Mouse (Mus musculus): ENCODE measurements around the gene Pctp.

Pctp gene

GRCm38 (mm10) chr11:90002231-90002986 is at the start of gene Pctp:
Pctp (minus strand) TSS chr11:90002894.
- DNase-seq (ENCODE audit: low spot score in 2 of 2), result peak; percentile 10 to 25

DNA sequence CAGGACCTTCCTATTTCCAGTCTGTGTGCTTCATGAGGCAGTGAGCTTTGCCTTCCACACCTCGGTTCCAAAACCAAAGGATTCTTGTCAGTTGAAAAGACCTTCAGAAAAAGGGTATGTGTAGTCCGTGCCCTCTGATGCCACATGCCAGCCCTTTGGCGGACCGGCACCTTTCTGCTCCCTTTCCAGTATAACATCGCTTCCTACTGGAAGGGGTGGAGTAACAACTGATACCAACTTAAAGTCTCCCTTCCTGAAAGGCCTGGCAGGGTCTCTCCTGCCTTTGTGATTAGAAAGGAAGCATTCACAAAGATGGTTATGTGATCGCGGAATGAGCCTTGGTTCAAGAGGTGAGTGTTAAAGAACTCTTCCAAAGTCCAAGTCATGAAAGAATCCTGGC is 47.3 kb upstream of the Pctp start:
- no peak for DNase-seq (ENCODE audit: low spot score in 2 of 2)

GRCm38 (mm10) chr11:90047271-90047670 is 44.6 kb upstream of the Pctp start:
- DNase-seq (ENCODE audit: low spot score in 2 of 2), result no peak

GRCm38 (mm10) chr11:90046211-90046610 is 43.5 kb upstream of the Pctp start:
- no peak for DNase-seq (ENCODE audit: low spot score in 2 of 2)

- DNase-seq (ENCODE audit: low spot score in 2 of 2), result no peak
Measured at GRCm38 (mm10) chr11:90044459-90044858, 41.8 kb upstream of the Pctp start.

DNA sequence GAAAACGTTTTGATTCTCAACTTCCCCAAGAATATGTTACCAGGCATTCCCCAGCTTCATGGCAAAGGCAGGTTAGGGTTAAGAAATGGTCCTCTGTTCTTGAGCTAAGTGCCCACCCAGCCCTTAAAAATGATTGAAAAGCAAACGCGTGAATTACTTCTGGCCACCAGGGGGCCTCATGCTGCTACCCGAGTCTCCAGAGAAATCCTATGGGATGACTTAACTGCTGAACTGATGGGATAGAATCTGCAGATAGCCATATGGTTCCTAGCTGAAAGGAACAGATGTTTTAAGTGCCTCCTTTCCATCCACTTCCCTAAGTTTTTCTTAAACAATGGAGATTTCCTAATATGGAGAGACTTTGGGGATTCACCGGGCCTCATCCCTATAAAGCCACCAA is 35.3 kb upstream of the Pctp start:
- no peak for DNase-seq (ENCODE audit: low spot score in 2 of 2)

DNA sequence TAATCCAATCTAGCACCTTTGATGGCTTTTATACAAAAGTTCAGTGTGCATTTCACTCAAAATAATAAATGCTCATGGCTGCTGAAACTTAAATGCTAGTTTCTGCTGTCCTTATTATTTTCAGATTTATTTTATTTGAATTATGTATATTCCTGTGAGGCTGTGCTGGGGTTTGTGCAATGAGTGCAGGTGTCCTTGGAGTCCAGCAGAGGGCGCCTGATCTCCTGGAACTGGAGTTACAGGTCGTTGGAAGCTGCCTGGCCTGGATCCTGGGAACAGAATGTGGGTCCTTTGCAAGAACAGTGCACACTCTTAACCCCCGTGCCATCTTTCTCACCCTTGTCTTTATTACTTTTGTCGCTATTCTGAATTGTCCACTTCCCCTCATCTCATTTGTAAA is 33.7 kb upstream of the Pctp start:
- no peak for DNase-seq (ENCODE audit: low spot score in 2 of 2)

- no peak for DNase-seq (ENCODE audit: low spot score in 2 of 2)
Measured at GRCm38 (mm10) chr11:90035532-90035931, 32.8 kb upstream of the Pctp start.

DNA sequence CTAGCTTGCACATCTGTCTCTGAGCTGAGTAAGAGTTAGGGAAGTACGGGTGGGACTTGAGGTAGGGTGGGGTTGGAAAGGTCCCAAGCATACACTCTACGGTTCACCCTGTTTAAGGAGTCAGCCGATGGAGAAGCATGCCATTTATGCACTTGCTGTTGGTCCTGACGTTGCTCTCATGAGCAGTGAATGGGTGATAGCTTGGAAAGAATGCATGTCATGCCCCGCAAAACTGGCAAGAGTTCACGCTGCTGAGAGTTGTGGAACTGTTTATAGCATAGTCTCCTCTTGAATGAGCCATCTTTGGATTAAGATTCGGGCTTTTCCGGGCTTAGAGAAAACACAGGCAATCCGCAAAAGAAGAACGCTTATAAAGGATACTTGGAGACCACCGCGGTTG is 32.0 kb upstream of the Pctp start:
- DNase-seq (ENCODE audit: low spot score in 2 of 2), result no peak

- DNase-seq (ENCODE audit: low spot score in 2 of 2), result no peak
Measured at GRCm38 (mm10) chr11:90033442-90033841, 30.7 kb upstream of the Pctp start.

DNA sequence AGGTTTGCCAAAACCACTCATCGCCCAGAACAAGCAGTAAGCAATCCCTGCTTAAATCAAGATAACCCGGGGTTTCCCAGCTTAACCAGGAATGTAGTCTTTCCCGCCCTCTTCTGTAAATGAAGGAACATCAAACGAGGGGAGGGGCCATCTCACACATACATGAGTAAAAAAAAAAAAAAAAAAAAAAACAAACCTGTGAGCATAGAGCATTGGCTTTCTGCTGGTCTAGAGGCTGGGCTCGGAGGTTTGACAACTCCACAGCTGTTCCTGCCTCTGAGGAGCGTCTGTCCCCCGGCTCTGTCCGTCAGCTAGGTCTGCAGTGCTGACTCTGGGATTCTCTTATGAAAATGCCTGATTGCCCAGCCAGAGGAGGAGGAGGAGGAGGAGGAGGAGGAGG is 30.1 kb upstream of the Pctp start:
- no peak for DNase-seq (ENCODE audit: low spot score in 2 of 2)

- no peak for DNase-seq (ENCODE audit: low spot score in 2 of 2)
Measured at GRCm38 (mm10) chr11:90031076-90031475, 28.4 kb upstream of the Pctp start.

DNA sequence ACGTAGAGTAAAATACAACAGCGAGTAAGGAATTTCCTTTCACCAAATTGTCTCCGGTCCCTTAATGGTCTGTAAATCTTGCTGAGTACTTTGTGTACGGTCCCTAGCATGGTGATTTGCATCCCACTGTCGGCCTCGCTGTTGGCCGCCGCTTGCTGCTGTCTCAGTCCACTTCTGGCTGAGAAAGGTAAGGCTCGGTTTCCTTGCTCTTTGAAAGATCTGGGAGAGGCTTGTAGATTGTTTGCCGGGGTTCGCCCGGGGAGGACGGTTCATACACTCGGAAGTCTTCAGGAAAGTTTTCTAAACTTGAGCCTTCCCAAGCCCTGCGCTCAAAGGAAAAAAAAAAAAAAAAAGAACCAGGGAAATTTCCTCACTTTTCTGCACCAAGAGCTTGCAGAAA is 27.9 kb upstream of the Pctp start:
- peak in 1 of 2 experiments; percentile 39 for DNase-seq (ENCODE audit: low spot score in 2 of 2)

DNA sequence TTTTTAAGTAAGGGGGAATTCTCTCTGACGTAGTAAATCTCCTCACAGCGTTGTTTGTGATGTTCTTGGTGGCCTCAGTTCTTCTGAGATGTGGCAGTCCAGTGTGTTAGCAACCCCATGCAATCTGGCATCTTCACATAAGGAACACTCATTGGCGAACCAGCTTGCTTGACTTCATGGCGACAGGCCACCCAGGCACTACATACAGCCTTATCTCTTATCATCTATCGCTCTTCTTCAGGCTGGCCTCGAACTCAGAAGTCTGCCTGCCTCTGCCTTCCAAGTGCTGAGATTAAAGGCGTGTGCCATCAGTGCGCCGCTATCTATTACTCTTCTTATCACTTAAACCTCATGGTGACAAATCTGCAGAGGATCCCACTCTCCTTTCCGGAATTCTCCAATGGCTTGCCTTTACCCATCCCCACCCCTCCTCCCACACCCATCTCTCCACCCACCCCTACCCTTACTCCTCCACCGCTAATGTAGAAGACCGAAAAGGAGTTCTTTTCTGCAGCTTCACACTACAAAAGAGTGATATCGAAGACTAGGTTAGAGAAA is 27.2 kb upstream of the Pctp start, which contains the start of gene Tmem100:
Gene Tmem100, plus strand, starts transcription at position 508 of the 558 bp plus-strand sequence.
- DNase-seq (ENCODE audit: low spot score in 2 of 2), result no peak

DNA sequence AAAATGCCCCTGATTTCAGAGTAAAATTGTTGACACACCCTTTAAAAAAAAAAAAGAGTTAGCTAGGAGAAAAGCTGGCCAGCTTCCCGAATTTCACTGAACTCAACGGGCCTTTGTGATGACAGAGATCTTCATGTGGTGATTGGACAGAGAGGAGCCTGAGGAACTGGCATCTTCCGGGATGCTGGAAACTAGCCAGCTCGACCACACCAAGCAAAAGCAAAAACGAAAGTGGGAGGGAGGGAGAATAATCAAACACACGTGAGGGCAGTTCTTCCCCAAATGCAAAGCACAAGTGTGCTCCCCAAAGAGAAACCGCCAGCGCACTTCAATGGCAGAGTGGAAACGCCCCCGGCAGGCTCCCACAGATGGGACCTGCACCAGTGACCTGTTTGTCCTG is 26.7 kb upstream of the Pctp start:
- DNase-seq (ENCODE audit: low spot score in 2 of 2), result no peak

GRCm38 (mm10) chr11:90028746-90029145 is 26.1 kb upstream of the Pctp start:
- DNase-seq (ENCODE audit: low spot score in 2 of 2), result no peak

- DNase-seq (ENCODE audit: low spot score in 2 of 2), result no peak
Measured at GRCm38 (mm10) chr11:90027216-90027615, 24.5 kb upstream of the Pctp start.

- DNase-seq (ENCODE audit: low spot score in 2 of 2), result no peak
Measured at GRCm38 (mm10) chr11:90026802-90027174, 24.1 kb upstream of the Pctp start.

GRCm38 (mm10) chr11:90025891-90026801 is 23.5 kb upstream of the Pctp start:
- no peak for DNase-seq (ENCODE audit: low spot score in 2 of 2)

DNA sequence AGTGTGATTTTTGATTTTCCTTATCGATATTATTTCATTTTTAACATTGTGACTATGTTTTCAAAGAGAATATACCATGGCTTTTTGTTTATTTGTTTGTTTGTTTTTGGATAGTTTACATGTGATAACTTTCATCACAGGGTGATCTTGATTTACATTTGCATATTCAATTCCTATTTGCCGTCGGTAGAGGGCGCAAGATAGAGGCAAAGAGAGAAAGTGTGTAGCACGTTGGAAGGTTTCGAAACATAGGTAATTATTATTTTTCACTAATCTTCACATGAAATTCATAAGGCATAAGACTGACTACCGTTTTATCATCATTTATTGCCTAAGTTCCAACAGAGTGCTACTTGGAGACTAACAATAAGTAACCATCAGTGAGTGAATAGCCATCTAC is 16.5 kb upstream of the Pctp start:
- no peak for DNase-seq (ENCODE audit: low spot score in 2 of 2)

DNA sequence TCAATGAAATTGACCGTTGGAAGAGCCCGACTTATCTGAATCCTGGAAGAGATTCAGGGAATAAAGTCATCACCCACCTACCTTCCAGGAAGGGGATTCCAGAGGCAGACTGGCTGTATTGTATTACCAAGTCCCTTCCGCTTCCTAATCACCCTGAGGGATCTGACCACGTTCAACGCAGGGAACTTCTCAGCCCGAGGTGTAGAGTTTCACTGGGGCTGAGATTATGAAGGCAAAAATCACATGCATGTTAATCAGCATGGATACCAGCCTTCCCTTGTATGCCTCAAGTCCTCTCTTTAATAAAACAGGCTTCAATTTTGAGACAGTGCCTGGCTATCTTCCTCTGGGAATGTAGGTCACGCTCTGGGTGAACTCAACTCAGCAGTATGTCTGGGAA is 12.6 kb upstream of the Pctp start:
- DNase-seq (ENCODE audit: low spot score in 2 of 2), result no peak

DNA sequence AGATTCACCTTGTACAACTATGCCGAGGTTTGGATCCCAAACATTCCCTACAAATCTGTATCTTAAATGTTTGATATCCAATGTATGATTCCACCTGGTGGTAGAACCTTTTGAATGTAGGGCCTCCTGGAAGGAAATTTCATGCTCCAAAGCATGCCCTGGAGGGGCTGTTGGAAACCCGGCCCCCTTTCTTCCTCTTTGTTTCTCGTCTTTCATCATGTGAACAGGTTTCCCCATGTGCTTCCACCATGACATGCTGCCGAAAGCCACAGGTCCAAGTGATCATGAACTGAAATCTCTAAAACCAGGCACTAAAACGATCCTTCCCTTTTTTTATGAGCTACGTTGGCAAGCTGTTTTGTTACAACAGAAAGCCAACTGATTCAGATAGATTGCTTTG is 11.0 kb upstream of the Pctp start:
- DNase-seq (ENCODE audit: low spot score in 2 of 2), result no peak
